Mouse (Mus musculus): ENCODE results near the gene Sumf1.

Sumf1 gene

GRCm38 (mm10) chr6:108093449-108093848 is 91.9 kb downstream of the Sumf1 start:
- DNase-seq (ENCODE audit: low spot score) = no peak

- DNase-seq (ENCODE audit: low spot score) = no peak
Measured at GRCm38 (mm10) chr6:108092646-108093045, 92.7 kb downstream of the Sumf1 start.

GRCm38 (mm10) chr6:108091296-108091695 is 94.1 kb downstream of the Sumf1 start:
- no peak for DNase-seq (ENCODE audit: low spot score)

- DNase-seq (ENCODE audit: low spot score) = no peak
Measured at GRCm38 (mm10) chr6:108075857-108076256, 109.5 kb downstream of the Sumf1 start.

GRCm38 (mm10) chr6:108074624-108075023 is 110.8 kb downstream of the Sumf1 start:
- peak; percentile 61 for DNase-seq (ENCODE audit: low spot score)

- no peak for DNase-seq (ENCODE audit: low spot score)
Measured at GRCm38 (mm10) chr6:108073931-108074330, 111.5 kb downstream of the Sumf1 start.

- DNase-seq (ENCODE audit: low spot score) = peak; percentile 48
Measured at GRCm38 (mm10) chr6:108073071-108073470, 112.3 kb downstream of the Sumf1 start.

- no peak for DNase-seq (ENCODE audit: low spot score)
Measured at GRCm38 (mm10) chr6:108070947-108071346, 114.4 kb downstream of the Sumf1 start.

GRCm38 (mm10) chr6:108065583-108065982 is 119.8 kb downstream of the Sumf1 start:
- peak; percentile 83 for DNase-seq (ENCODE audit: low spot score)

- DNase-seq (ENCODE audit: low spot score) = peak; percentile 91
Measured at GRCm38 (mm10) chr6:108064918-108065526, 120.4 kb downstream of the Sumf1 start, which contains the start of gene Setmar. Gene Setmar, plus strand, starts transcription at chr6:108065045.

- no peak for DNase-seq (ENCODE audit: low spot score)
Measured at GRCm38 (mm10) chr6:108061121-108061520, 124.3 kb downstream of the Sumf1 start.

GRCm38 (mm10) chr6:108058066-108058465 is 127.3 kb downstream of the Sumf1 start:
- DNase-seq (ENCODE audit: low spot score) = no peak

- no peak for DNase-seq (ENCODE audit: low spot score)
Measured at GRCm38 (mm10) chr6:108057353-108057752, 128.0 kb downstream of the Sumf1 start.
